Mouse (Mus musculus) liver, postnatal 0 days (tissue): Measurements from ENCODE around the gene 4632433K11Rik.

ENCODE experiments used
- CTCF ChIP-seq: sonication (generic); IDR thresholded peaks from 2 replicates; pipeline ENCODE4 v1.5.1; 2016; ENCODE audit warnings: antibody characterized with exemption, low read depth
- EP300 ChIP-seq: IDR thresholded peaks from 2 replicates; pipeline ENCODE4 v1.6.1; 2016; ENCODE audit warnings: antibody characterized with exemption, low read depth, mild to moderate bottlenecking

DNA sequence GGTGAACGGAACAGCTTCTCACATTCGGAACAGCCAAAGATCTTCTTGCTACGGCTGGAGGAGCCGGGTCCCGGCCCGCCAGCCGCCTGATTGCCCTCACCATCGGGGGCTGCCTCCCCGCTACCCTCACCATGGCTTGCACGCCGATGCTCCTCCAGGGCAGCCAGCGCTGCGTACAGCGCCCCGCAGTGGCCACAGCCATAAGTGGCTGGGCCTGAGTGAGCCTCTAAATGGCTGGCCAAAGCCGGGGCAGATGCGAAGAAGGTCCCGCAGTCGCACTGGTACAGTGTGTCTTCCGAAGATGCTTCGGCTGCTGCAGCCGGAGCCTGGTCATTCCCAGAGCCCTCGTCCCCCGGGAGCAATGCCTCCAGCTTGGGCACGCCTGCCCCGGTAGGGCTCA lies 25.7 kb upstream of the 4632433K11Rik start:
- 0 out of 2 replicates have a peak, but pooled peaks have one; percentile 9 for TF ChIP-seq CTCF
- TF ChIP-seq EP300, result no peak
